Mouse (Mus musculus) forebrain, embryonic 10.5 days (tissue): Measurements from ENCODE around the gene Spred3. TPM values are rescaled to one million over a fixed set of nuclear protein-coding genes. Genes with fewer than 3 reads are reported as not detected.
"Not testable (repeated sequence)": the region's sequence is repeated elsewhere in the genome, so short reads cannot be mapped to it uniquely, and the experiment has no call there.

ENCODE experiments used
- DNase-seq: peaks from one replicate; pipeline ENCODE4 v3.0.0-alpha.2; 2017; ENCODE audit warnings: low spot score; ENCODE audit errors: extremely low spot score
- H3K27ac ChIP-seq: fragments of 300-500 bp; sonication (generic); 2 replicates; pipeline ENCODE4 v1.5.1; 2016; ENCODE audit warnings: mild to moderate bottlenecking
- H3K27me3 ChIP-seq: fragments of 300-500 bp; sonication (generic); 2 replicates; pipeline ENCODE4 v1.6.1; 2016; ENCODE audit warnings: mild to moderate bottlenecking; ENCODE audit not compliant: poor library complexity, severe bottlenecking
- H3K36me3 ChIP-seq: fragments of 300-500 bp; sonication (generic); replicated peaks from 2 replicates; pipeline ENCODE4 v1.6.1; 2016; ENCODE audit warnings: mild to moderate bottlenecking, moderate library complexity
- H3K4me1 ChIP-seq: fragments of 300-500 bp; sonication (generic); 2 replicates; pipeline ENCODE4 v1.6.1; 2016
- H3K4me3 ChIP-seq: fragments of 300-500 bp; sonication (generic); 2 replicates; pipeline ENCODE4 v1.5.1; 2016; ENCODE audit warnings: mild to moderate bottlenecking, moderate library complexity
- H3K9me3 ChIP-seq: fragments of 300-500 bp; sonication (generic); 2 replicates; pipeline ENCODE4 v1.6.1; 2016; ENCODE audit warnings: mild to moderate bottlenecking, moderate library complexity
- WGBS: fragments of 180-500 bp; shearing (Covaris S2); methylation state at CpG from one replicate; pipeline ENCODE4 v1.1.7; 2016; 5-methylcytosine and 5-hydroxymethylcytosine counted together
- polyA plus RNA-seq: library from polyadenylated mRNA; unstranded; fragments of >200 nt; fragmentation: Nextera tagmentation; extraction: Ambion mirVana; gene quantifications from 2 replicates; pipeline ENCODE4 v1.2.1, GENCODE M21; 2016

Spred3 gene
- polyA plus RNA-seq, 1 experiment from 2014 or later, result 5.4 TPM

DNA sequence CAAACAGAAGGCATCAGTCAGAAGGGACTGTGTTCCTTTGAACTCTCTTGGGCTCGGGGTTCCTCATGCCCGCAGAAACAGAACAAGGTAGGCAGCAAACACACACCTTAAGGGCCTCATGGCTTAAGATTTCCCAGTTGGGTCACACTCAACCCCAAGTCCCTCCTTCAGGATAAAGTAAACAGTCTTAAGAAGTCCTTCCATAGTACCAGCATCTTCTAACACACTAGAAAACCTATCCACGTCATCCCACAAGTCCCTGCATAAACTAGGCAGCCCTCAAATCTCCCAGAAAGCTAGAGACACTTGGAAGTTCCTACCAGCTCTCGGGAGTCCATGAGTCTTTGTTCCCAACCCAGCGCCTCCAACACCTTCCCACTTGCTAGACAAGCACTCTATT is 7.9 kb downstream of the Spred3 start:
- peaks cover 36% of the 10 kb centered on the region for H3K4me1 ChIP-seq
- no peak overlapping the region for H3K27ac ChIP-seq
- no peaks in the 10 kb centered on the region for H3K9me3 ChIP-seq
- peaks cover 48% of the 10 kb centered on the region for H3K36me3 ChIP-seq
- peaks cover 47% of the 10 kb centered on the region for H3K27me3 ChIP-seq
- no peak overlapping the region for H3K4me3 ChIP-seq
- no peak for DNase-seq
- WGBS, result 77% methylated on average over 5 of the region's 5 CpGs

DNA sequence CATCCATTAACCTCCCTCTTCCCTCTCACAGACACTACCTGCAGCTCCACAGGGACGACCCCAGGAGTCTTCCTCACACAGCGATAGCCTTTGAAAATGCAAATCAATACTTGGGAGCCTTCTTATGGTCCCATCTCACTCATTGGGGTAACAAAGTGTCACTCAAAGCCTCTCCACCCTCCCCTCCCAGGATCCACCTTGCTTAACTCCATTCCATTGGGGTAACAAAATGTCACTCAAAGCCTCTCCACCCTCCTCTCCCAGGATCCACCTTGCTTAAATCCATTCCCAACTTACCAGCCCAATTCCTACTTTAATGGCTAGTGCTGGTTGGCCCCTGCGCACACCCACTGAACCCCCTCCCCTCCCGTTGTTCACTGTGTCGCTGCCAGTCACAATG is 11.9 kb downstream of the Spred3 start:
- Histone ChIP-seq H3K36me3 (peaks cover 34% of the 10 kb centered on the region), H3K27ac (no peak overlapping the region), H3K4me3 (peak overlapping the region; percentile 19), H3K4me1 (peaks cover 49% of the 10 kb centered on the region), H3K27me3 (peaks cover 54% of the 10 kb centered on the region), H3K9me3 (peaks cover 9% of the 10 kb centered on the region; the same call in 1 of the 2 replicates)
- WGBS, result under 1% methylated on average over 5 of the region's 5 CpGs
- no peak for DNase-seq

DNA sequence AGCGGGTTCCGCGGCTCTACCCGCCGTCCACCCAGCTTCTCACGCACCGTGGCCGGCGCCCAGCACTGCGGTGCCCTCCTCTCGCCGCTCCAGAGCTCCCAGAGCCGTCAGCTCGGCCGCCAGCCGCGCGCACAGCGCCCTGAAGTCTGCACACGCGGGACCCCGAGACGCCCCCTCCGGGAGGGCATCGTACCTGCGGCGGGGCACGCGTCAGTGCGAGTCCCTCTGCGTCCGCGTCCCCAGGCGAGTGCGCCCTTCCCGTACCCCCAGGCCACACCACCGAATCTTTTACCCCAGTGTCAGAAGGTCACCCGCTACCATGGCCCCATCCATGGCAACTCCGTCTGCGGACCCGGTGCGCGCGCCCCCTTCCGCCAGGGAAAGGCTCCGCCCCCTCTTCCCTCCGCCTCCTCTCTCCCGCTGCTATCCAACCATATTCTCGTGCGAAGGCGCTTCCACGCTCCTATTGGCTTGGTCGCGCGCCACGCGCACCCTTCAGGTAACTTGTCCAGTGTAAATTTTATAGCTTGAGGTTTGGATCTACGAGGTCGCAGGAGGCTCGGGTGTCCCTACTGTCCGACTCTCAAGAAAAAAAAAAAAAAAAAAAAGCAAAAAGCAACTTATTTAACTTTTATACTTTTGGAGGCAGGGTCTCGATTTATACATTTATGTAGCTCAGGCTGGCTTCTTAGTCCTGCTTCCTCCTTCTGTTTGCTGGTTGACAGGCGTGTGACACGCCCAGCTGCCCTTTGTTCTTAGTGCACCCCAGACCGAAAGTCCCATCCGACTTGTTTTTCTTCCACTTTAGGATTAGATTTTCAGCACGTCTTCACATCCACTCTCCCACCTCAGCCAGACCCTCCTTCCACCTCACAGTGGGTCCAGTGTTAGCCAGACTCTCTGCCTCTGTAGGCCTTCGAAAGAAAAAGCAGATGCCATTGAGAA is 14.1 kb downstream of the Spred3 start, which contains the start of gene Fam98c:
Fam98c (minus strand) TSS at position 397 of the 945 bp plus-strand sequence.
- peak; percentile 85 for DNase-seq
- H3K4me3 ChIP-seq, result peak within 1 kb of the TSS; percentile 87
- WGBS, result 4% methylated on average over 68 of the region's 68 CpGs

DNA sequence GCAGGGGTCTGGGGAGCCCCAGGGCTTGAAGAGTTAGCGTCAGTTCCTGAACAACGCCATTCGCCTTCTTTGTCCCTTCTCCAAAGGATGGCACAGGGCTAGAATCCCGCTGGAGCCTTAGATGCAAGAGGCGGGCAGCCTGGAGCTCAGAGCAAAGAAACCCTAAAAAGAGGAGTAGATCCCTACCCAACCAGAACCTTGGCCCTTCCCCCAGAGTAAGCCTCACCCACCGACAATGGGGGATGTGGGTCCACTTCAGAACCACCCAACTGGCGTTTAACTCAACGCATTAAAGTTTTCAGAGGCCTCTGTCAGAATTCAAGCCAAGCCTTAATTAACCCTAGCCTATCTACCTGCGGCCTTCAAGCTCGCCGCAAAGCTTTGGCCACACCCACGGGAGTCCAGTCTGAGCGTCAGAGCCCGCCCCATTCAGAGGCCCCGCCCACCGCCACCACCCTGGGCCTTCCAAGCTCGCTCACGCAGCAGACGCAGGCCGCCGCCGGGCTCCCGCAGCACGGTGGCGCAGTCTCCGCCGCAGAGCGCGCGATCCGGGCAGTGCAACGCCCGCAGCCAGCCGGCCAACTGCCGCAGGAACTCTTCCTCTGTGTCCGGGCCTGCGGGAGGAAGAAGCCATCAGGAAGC is 14.9 kb downstream of the Spred3 start:
- Histone ChIP-seq H3K9me3 (peaks cover 9% of the 10 kb centered on the region; the same call in 1 of the 2 replicates), H3K27ac (peak overlapping the region; percentile 91), H3K4me3 (peak overlapping the region; percentile 87), H3K36me3 (peaks cover 13% of the 10 kb centered on the region), H3K27me3 (peaks cover 44% of the 10 kb centered on the region), H3K4me1 (peaks cover 40% of the 10 kb centered on the region)
- peak; percentile 84 for DNase-seq
- WGBS, result 7% methylated on average over 37 of the region's 37 CpGs

More for the DNA sequence above, 14.1 kb downstream of the Spred3 start, which contains the start of gene Fam98c:
- Histone ChIP-seq H3K36me3 (peaks cover 17% of the 10 kb centered on the region), H3K27ac (peak within 1 kb of the TSS; percentile 91), H3K27me3 (peaks cover 47% of the 10 kb centered on the region), H3K9me3 (peaks cover 9% of the 10 kb centered on the region; the same call in 1 of the 2 replicates), H3K4me1 (peaks cover 40% of the 10 kb centered on the region)

DNA sequence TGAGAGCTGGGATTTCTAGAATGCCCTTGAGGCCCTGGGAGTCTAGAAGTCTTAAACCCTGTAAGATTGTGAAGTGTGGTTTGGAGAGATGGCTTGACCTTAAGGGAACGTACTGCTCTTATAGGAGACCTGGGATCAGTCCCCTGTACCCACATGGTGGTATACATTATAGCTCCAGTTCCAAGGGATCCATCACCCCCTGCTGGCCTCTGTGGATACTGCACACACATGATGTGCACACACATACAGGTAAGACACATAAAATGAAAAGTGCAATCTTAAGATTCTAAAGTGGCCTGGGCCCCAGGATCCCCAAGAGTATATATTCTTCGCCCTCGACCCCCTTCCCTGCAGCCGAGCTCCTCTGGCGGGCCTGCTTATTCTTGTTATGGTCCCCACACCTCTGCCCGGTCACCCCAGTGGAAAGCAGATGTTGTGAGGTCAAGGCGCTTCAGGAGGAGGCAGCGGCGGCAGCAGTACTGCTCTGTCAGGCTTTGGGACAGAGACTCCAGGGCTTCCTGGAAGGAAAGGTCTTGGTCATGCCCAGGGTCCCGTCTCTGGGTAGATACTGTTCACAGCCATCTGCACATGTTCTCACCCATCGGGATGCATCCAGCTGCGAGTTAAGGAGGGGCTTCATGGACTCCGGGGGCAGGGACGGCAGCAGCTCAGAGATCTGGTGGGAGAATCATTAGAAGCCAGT is 16.0 kb downstream of the Spred3 start:
- 94% methylated on average over 14 of the region's 14 CpGs for WGBS

DNA sequence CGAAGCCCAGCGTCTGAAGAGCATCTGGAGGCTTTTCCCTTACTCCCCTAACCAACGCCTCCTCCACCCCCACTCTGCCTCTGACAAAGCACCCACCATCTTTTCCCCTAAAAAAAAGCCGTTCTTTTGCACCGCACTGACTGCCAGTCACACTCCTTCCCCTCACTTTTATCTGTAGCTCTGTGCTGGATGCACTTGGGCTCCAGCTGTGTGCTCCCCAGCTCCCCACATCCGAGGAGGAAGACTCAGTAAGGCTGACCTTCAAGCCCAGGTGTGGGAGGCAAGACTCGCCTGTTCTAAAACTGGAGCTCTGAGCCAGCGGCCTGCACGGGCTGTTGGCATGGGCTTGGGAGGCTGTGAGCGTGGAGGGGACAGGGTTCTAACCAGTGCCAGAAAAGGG is 18.7 kb downstream of the Spred3 start:
- WGBS, result 69% methylated on average over 10 of the region's 10 CpGs
- DNase-seq, result no peak
- H3K36me3 ChIP-seq, result peaks cover 13% of the 10 kb centered on the region

More for the DNA sequence above, 16.0 kb downstream of the Spred3 start:
- Histone ChIP-seq H3K4me3 (no peak overlapping the region), H3K27me3 (peaks cover 33% of the 10 kb centered on the region), H3K36me3 (peaks cover 13% of the 10 kb centered on the region), H3K9me3 (peaks cover 9% of the 10 kb centered on the region; the same call in 1 of the 2 replicates), H3K4me1 (peaks cover 34% of the 10 kb centered on the region), H3K27ac (no peak overlapping the region)
- DNase-seq, result no peak

DNA sequence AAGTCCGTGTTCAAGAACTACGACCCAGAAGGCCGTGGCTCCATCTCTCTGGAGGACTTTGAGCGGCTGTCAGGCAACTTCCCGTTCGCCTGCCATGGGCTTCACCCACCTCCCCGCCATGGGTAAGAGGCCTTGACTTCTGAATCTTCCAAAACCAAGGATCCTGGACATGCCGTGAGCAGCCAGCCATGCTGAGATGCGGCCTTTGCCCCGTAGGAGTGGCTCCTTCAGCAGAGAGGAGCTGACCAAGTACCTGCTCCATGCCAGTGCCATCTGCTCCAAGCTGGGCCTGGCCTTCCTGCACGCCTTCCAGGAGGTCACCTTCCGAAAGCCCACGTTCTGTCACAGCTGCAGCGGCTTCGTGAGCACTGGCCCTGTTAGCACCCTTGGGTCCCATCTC is 21.4 kb downstream of the Spred3 start:
- 93% methylated on average over 15 of the region's 15 CpGs for WGBS
- no peak overlapping the region for H3K4me3 ChIP-seq
- no peak for DNase-seq
- 0 out of 2 replicates have a peak, but pooled peaks cover 6% of the 10 kb centered on the region for H3K36me3 ChIP-seq
- H3K27me3 ChIP-seq, result no peaks in the 10 kb centered on the region
- H3K27ac ChIP-seq, result no peak overlapping the region
- H3K9me3 ChIP-seq, result peaks cover 3% of the 10 kb centered on the region; the same call in 1 of the 2 replicates
- 0 out of 2 replicates have a peak, but pooled peaks cover 5% of the 10 kb centered on the region for H3K4me1 ChIP-seq

More for the DNA sequence above, 18.7 kb downstream of the Spred3 start:
- Histone ChIP-seq H3K9me3 (peaks cover 9% of the 10 kb centered on the region; the same call in 1 of the 2 replicates), H3K27me3 (peaks cover 9% of the 10 kb centered on the region), H3K4me3 (no peak overlapping the region), H3K27ac (no peak overlapping the region), H3K4me1 (peaks cover 24% of the 10 kb centered on the region)

DNA sequence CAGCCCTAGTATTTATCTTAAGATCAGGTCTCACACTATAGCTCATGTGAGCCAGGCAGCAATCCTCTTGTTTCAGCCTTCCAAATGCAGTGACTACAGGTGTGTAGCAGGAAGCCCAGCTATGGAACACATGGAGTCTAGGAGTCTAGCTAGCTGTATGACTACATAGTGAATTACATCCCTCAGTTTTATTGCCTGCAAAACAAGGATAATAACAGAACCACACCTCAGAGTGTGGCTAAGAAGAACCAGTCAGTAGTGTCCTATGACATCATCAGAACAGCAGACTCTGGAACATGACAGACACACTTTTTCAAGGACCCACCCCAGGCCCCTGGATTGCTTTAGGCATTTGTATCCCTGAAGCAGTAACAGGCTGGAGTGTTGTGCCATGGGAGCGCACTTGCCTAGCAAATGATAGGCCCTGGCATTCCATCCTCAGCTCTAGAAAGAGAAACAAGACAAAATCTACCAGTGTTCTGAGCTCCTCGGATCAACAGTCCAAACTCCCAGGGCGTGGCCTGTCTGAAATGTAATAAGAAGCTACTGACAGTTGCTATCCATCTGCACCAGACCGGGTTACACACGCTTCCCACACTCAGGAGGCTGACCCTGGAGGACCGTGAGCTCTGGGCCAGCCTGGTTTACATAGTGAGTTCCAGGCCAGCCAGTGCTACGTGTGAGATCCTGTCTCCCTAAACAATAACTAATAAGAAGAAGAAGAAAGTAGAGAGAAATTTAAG is 23.4 kb downstream of the Spred3 start:
- no peaks in the 10 kb centered on the region for H3K27me3 ChIP-seq
- H3K4me1 ChIP-seq, result 0 out of 2 replicates have a peak, but pooled peaks cover 5% of the 10 kb centered on the region
- no peak for DNase-seq
- H3K9me3 ChIP-seq, result no peaks in the 10 kb centered on the region
- WGBS, result 91% methylated on average over 7 of the region's 7 CpGs
- no peaks in the 10 kb centered on the region for H3K36me3 ChIP-seq
- no peak overlapping the region for H3K4me3 ChIP-seq
- H3K27ac ChIP-seq, result no peak overlapping the region

DNA sequence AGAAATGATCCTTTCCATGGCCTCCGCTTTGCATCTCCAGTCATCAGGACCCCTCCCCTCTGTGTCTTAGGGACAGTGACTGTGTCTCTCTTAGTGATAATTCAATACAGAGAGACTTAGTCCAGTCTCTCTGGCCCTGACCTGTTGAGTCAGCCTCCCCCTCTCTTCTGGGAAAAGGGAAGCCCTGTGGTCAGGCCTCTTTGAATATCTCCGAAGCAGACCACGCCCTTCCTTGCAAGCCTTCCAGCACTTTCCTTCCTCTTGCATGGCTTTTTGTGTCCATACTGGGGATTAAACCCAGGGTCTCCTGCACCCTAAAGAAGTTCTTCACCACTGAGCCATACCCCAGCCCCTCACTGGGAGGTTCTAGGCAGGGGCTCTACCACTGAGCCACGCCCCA is 26.2 kb downstream of the Spred3 start:
- H3K27ac ChIP-seq, result no peak overlapping the region
- 0 out of 2 replicates have a peak, but pooled peaks cover 5% of the 10 kb centered on the region for H3K4me1 ChIP-seq
- H3K4me3 ChIP-seq, result no peak overlapping the region
- 91% methylated on average over 4 of the region's 4 CpGs for WGBS
- no peaks in the 10 kb centered on the region for H3K27me3 ChIP-seq
- no peak for DNase-seq
- H3K36me3 ChIP-seq, result no peaks in the 10 kb centered on the region
- no peaks in the 10 kb centered on the region for H3K9me3 ChIP-seq

DNA sequence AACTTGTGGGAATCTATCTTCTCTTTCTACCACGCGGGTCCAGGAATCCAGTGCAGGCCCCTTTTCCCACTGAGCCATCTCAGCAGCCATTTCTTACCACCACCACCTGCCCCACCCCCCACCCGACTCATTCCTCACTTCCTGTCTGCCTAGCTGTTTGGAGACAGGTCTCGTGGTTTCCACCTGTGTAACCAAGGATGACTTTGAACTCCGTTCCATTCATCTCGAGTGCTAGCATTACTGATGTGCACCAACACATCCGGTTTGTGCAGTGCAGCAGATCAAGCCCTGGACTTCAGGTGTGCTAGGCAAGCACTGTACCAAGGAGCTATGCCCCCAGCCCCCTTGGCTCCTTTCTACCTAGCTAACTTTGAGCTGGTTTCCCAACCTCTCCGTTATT is 28.8 kb downstream of the Spred3 start:
- Histone ChIP-seq H3K27me3 (peaks cover 11% of the 10 kb centered on the region), H3K27ac (no peak overlapping the region), H3K4me3 (no peak overlapping the region), H3K36me3 (no peaks in the 10 kb centered on the region), H3K4me1 (peaks cover 3% of the 10 kb centered on the region; the same call in 1 of the 2 replicates), H3K9me3 (no peaks in the 10 kb centered on the region)
- 88% methylated on average over 8 of the region's 8 CpGs for WGBS
- no peak for DNase-seq

DNA sequence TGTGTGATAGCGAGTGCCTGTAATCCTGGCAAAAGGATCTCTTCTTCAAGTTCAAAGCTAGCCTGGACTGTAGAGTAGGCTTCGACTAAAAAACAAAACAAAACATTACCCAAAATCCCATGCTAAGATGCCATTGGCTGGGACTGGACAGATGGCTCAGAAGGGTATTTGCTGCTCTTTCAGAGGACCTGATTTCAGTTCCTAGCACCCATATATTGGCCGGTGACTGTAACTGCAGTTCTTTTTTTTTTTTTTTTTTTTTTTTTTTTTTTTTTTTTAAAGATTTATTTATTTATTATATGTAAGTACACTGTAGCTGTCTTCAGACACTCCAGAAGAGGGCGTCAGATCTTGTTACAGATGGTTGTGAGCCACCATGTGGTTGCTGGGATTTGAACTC is 31.0 kb downstream of the Spred3 start:
- WGBS, result 92% methylated on average over 3 of the region's 4 CpGs
- peaks cover 17% of the 10 kb centered on the region for H3K4me1 ChIP-seq
- DNase-seq, H3K27ac ChIP-seq, H3K9me3 ChIP-seq, H3K4me3 ChIP-seq, H3K36me3 ChIP-seq: not testable (repeated sequence)
- H3K27me3 ChIP-seq, result peaks cover 32% of the 10 kb centered on the region

DNA sequence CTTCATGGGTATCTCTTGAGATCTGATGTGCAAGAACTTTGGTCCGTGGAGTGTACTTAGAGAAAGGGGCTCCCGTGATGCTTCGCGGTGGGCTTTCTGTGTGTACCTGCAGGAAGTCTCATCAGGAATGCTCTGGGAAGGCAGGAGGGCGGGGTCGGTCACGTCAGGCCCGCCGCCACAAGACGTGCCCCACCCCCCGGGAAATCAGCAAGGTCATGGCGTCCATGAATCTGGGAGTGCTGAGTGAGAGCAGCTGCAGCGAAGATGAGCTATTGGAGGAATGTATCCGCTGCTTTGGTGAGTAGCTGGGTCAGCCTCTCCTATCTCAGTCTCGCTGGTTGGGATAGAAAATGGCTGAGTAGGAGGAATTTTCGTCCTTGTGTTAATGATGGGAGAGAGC is 32.8 kb downstream of the Spred3 start:
- WGBS, result 49% methylated on average over 16 of the region's 16 CpGs
- peaks cover 37% of the 10 kb centered on the region for H3K27me3 ChIP-seq
- peaks cover 21% of the 10 kb centered on the region for H3K4me1 ChIP-seq
- no peak overlapping the region for H3K4me3 ChIP-seq
- no peaks in the 10 kb centered on the region for H3K9me3 ChIP-seq
- DNase-seq, result no peak
- no peak overlapping the region for H3K27ac ChIP-seq
- no peaks in the 10 kb centered on the region for H3K36me3 ChIP-seq
